Mouse (Mus musculus): ENCODE data around the gene 5430419D17Rik. TPM values are rescaled to one million over a fixed set of nuclear protein-coding genes. Genes with fewer than 3 reads are reported as not detected.

5430419D17Rik gene
- polyA plus RNA-seq, 1 experiment from 2014 or later, result not detected

GRCm38 (mm10) chr7:131257309-131257708 is 83.1 kb downstream of the 5430419D17Rik start:
- H3K27me3 ChIP-seq (ENCODE audit: control insufficient read depth, insufficient read depth, low read length), result no peaks in the 10 kb centered on the region
- H3K9ac ChIP-seq (replicated peaks; ENCODE audit: low read length), result no peak overlapping the region
- DNase-seq (ENCODE audit: low spot score) (no peak), ATAC-seq (replicated peaks; ENCODE audit: insufficient number of reproducible peaks, low FRiP score, low TSS enrichment, low read depth) (no peak)
- no peaks in the 10 kb centered on the region for H3K36me3 ChIP-seq (replicated peaks; ENCODE audit: control insufficient read depth, insufficient read depth, low read depth, low read length)
- no peak overlapping the region for H3K27ac ChIP-seq (replicated peaks; ENCODE audit: low read depth, low read length)
- no peak overlapping the region for H3K4me3 ChIP-seq (ENCODE audit: low read depth, low read length)
- H3K4me1 ChIP-seq (ENCODE audit: control insufficient read depth, insufficient read depth, low read length), result no peaks in the 10 kb centered on the region
- no peaks in the 10 kb centered on the region for H3K9me3 ChIP-seq (replicated peaks; ENCODE audit: control insufficient read depth, low read length)
- no peak overlapping the region for H3K4me2 ChIP-seq (ENCODE audit: low read depth, low read length)
- 68% methylated on average over 1 of the region's 1 CpGs for WGBS

DNA sequence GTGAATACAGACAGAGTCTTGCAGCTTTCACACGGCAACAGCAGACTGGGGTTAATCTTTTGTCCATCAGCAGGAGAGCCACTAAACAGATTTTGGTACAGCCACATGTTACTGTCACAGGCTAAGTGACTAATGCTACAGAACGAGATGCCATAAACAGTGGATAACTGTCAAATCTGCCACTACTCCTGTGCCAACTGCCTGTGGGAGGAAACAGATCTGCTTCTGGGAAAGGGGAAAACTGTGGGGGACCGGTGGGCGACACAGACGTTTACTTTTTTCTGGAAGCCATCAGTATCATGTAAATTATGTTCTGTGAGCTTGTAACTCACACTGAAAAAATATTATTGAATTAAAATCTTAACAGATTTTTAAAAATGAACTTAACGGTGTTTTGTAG is 86.7 kb downstream of the 5430419D17Rik start:
- Histone ChIP-seq H3K9ac (replicated peaks; ENCODE audit: low read length) (no peak overlapping the region), H3K4me3 (ENCODE audit: low read depth, low read length) (no peak overlapping the region), H3K27ac (replicated peaks; ENCODE audit: low read depth, low read length) (no peak overlapping the region), H3K36me3 (replicated peaks; ENCODE audit: control insufficient read depth, insufficient read depth, low read depth, low read length) (no peaks in the 10 kb centered on the region), H3K9me3 (replicated peaks; ENCODE audit: control insufficient read depth, low read length) (no peaks in the 10 kb centered on the region), H3K4me1 (ENCODE audit: control insufficient read depth, insufficient read depth, low read length) (no peaks in the 10 kb centered on the region), H3K27me3 (ENCODE audit: control insufficient read depth, insufficient read depth, low read length) (no peaks in the 10 kb centered on the region), H3K4me2 (ENCODE audit: low read depth, low read length) (no peak overlapping the region)
- no peak for ATAC-seq (replicated peaks; ENCODE audit: insufficient number of reproducible peaks, low FRiP score, low TSS enrichment, low read depth)
- DNase-seq (ENCODE audit: low spot score), result no peak
- 70% methylated on average over 6 of the region's 6 CpGs for WGBS

DNA sequence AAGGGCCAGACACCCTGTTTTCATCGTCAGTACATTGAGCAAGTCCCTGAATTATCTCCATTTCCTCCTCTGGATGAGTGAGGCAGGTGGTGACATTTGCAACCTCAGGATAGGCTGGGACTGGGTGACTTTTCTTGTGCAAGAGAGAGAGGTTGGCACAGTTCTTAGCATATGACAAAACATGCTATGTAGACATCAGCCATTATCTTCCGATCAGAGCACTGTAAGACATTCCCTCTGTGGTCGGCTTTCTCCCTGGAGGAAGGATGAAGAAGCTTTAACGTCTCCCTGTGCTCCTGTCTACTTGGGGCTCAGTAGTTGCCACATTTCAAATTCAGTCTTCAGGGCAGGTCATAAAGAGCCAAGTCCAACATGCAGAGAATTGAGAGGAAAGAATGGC is 90.0 kb downstream of the 5430419D17Rik start:
- H3K9ac ChIP-seq (replicated peaks; ENCODE audit: low read length), result no peak overlapping the region
- 89% methylated on average over 4 of the region's 4 CpGs for WGBS
- no peak overlapping the region for H3K4me3 ChIP-seq (ENCODE audit: low read depth, low read length)
- H3K4me1 ChIP-seq (ENCODE audit: control insufficient read depth, insufficient read depth, low read length), result no peaks in the 10 kb centered on the region
- H3K9me3 ChIP-seq (replicated peaks; ENCODE audit: control insufficient read depth, low read length), result no peaks in the 10 kb centered on the region
- DNase-seq (ENCODE audit: low spot score) (no peak), ATAC-seq (replicated peaks; ENCODE audit: insufficient number of reproducible peaks, low FRiP score, low TSS enrichment, low read depth) (no peak)
- no peaks in the 10 kb centered on the region for H3K27me3 ChIP-seq (ENCODE audit: control insufficient read depth, insufficient read depth, low read length)
- H3K36me3 ChIP-seq (replicated peaks; ENCODE audit: control insufficient read depth, insufficient read depth, low read depth, low read length), result no peaks in the 10 kb centered on the region
- no peak overlapping the region for H3K27ac ChIP-seq (replicated peaks; ENCODE audit: low read depth, low read length)
- no peak overlapping the region for H3K4me2 ChIP-seq (ENCODE audit: low read depth, low read length)

- Histone ChIP-seq H3K4me3 (ENCODE audit: low read depth, low read length) (no peak overlapping the region), H3K4me2 (ENCODE audit: low read depth, low read length) (no peak overlapping the region), H3K4me1 (ENCODE audit: control insufficient read depth, insufficient read depth, low read length) (no peaks in the 10 kb centered on the region), H3K27me3 (ENCODE audit: control insufficient read depth, insufficient read depth, low read length) (no peaks in the 10 kb centered on the region), H3K36me3 (replicated peaks; ENCODE audit: control insufficient read depth, insufficient read depth, low read depth, low read length) (no peaks in the 10 kb centered on the region), H3K9ac (replicated peaks; ENCODE audit: low read length) (no peak overlapping the region), H3K9me3 (replicated peaks; ENCODE audit: control insufficient read depth, low read length) (no peaks in the 10 kb centered on the region), H3K27ac (replicated peaks; ENCODE audit: low read depth, low read length) (no peak overlapping the region)
- WGBS, result 75% methylated on average over 4 of the region's 4 CpGs
- ATAC-seq (replicated peaks; ENCODE audit: insufficient number of reproducible peaks, low FRiP score, low TSS enrichment, low read depth), result no peak
- no peak for DNase-seq (ENCODE audit: low spot score)
Measured at GRCm38 (mm10) chr7:131265851-131266250, 91.6 kb downstream of the 5430419D17Rik start.

DNA sequence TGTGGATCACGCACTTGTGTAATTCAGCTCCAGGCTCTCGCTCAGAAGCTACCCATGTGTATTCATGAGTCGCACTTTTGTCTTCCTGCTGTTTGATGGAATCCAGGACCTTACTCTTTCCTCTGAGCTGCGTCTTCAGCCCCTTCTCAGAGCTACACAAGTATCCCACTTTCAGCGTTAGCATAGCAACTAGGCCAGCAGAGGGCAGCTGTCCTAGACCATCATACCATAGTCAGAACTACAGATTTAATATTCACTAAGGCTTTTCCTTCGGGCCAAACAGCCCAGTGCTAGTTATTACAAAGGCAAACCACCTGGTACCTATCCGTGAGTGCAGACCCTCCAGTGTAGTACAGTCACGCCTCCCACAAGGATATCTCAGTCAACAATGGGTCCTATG is 122.9 kb downstream of the 5430419D17Rik start:
- Histone ChIP-seq H3K4me1 (ENCODE audit: control insufficient read depth, insufficient read depth, low read length) (no peaks in the 10 kb centered on the region), H3K27ac (replicated peaks; ENCODE audit: low read depth, low read length) (no peak overlapping the region), H3K9ac (replicated peaks; ENCODE audit: low read length) (no peak overlapping the region), H3K4me3 (ENCODE audit: low read depth, low read length) (no peak overlapping the region), H3K27me3 (ENCODE audit: control insufficient read depth, insufficient read depth, low read length) (no peaks in the 10 kb centered on the region), H3K36me3 (replicated peaks; ENCODE audit: control insufficient read depth, insufficient read depth, low read depth, low read length) (no peaks in the 10 kb centered on the region), H3K4me2 (ENCODE audit: low read depth, low read length) (no peak overlapping the region), H3K9me3 (replicated peaks; ENCODE audit: control insufficient read depth, low read length) (no peaks in the 10 kb centered on the region)
- peak; percentile 2 for DNase-seq (ENCODE audit: low spot score)
- 76% methylated on average over 8 of the region's 8 CpGs for WGBS
- no peak for ATAC-seq (replicated peaks; ENCODE audit: insufficient number of reproducible peaks, low FRiP score, low TSS enrichment, low read depth)

DNA sequence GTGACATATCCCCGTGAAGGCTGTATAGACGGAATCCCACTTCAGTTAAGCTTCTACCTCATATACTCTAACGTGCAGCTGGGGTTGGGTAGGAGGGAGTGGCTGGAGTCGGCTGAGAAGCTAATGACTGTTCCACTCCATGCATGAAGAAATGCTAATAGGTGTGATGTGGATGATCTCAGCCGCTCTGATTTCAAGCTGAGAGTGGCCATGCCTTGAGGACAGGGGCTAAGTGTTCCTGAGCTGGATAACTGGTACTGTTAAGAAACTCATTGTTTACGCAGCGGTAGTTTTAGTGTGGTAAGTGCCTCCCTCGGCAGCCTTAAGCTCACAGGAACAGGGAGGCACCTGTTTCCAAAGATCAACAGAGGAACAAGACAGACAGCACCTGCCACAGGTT is 129.1 kb downstream of the 5430419D17Rik start:
- H3K4me3 ChIP-seq (ENCODE audit: low read depth, low read length), result no peak overlapping the region
- no peak overlapping the region for H3K9ac ChIP-seq (replicated peaks; ENCODE audit: low read length)
- no peak overlapping the region for H3K27ac ChIP-seq (replicated peaks; ENCODE audit: low read depth, low read length)
- H3K4me2 ChIP-seq (ENCODE audit: low read depth, low read length), result no peak overlapping the region
- ATAC-seq (replicated peaks; ENCODE audit: insufficient number of reproducible peaks, low FRiP score, low TSS enrichment, low read depth) (no peak), DNase-seq (ENCODE audit: low spot score) (no peak)
- no peaks in the 10 kb centered on the region for H3K36me3 ChIP-seq (replicated peaks; ENCODE audit: control insufficient read depth, insufficient read depth, low read depth, low read length)
- no peaks in the 10 kb centered on the region for H3K4me1 ChIP-seq (ENCODE audit: control insufficient read depth, insufficient read depth, low read length)
- 78% methylated on average over 8 of the region's 8 CpGs for WGBS
- H3K27me3 ChIP-seq (ENCODE audit: control insufficient read depth, insufficient read depth, low read length), result no peaks in the 10 kb centered on the region
- no peaks in the 10 kb centered on the region for H3K9me3 ChIP-seq (replicated peaks; ENCODE audit: control insufficient read depth, low read length)

GRCm38 (mm10) chr7:131306733-131307132 is 132.5 kb downstream of the 5430419D17Rik start:
- Histone ChIP-seq H3K9me3 (replicated peaks; ENCODE audit: control insufficient read depth, low read length) (no peaks in the 10 kb centered on the region), H3K9ac (replicated peaks; ENCODE audit: low read length) (no peak overlapping the region), H3K36me3 (replicated peaks; ENCODE audit: control insufficient read depth, insufficient read depth, low read depth, low read length) (no peaks in the 10 kb centered on the region), H3K27ac (replicated peaks; ENCODE audit: low read depth, low read length) (no peak overlapping the region), H3K4me1 (ENCODE audit: control insufficient read depth, insufficient read depth, low read length) (no peaks in the 10 kb centered on the region), H3K27me3 (ENCODE audit: control insufficient read depth, insufficient read depth, low read length) (no peaks in the 10 kb centered on the region), H3K4me2 (ENCODE audit: low read depth, low read length) (no peak overlapping the region), H3K4me3 (ENCODE audit: low read depth, low read length) (no peak overlapping the region)
- DNase-seq (ENCODE audit: low spot score), result no peak
- 76% methylated on average over 5 of the region's 5 CpGs for WGBS
- ATAC-seq (replicated peaks; ENCODE audit: insufficient number of reproducible peaks, low FRiP score, low TSS enrichment, low read depth), result no peak

- Histone ChIP-seq H3K4me1 (ENCODE audit: control insufficient read depth, insufficient read depth, low read length) (no peaks in the 10 kb centered on the region), H3K4me2 (ENCODE audit: low read depth, low read length) (no peak overlapping the region), H3K36me3 (replicated peaks; ENCODE audit: control insufficient read depth, insufficient read depth, low read depth, low read length) (no peaks in the 10 kb centered on the region), H3K27ac (replicated peaks; ENCODE audit: low read depth, low read length) (no peak overlapping the region), H3K9me3 (replicated peaks; ENCODE audit: control insufficient read depth, low read length) (no peaks in the 10 kb centered on the region), H3K27me3 (ENCODE audit: control insufficient read depth, insufficient read depth, low read length) (no peaks in the 10 kb centered on the region), H3K4me3 (ENCODE audit: low read depth, low read length) (no peak overlapping the region), H3K9ac (replicated peaks; ENCODE audit: low read length) (no peak overlapping the region)
- 78% methylated on average over 7 of the region's 7 CpGs for WGBS
- ATAC-seq (replicated peaks; ENCODE audit: insufficient number of reproducible peaks, low FRiP score, low TSS enrichment, low read depth) (no peak), DNase-seq (ENCODE audit: low spot score) (no peak)
Measured at GRCm38 (mm10) chr7:131314493-131314892, 140.3 kb downstream of the 5430419D17Rik start.
